Mouse (Mus musculus): ENCODE data around the gene Phlda2.

DNA sequence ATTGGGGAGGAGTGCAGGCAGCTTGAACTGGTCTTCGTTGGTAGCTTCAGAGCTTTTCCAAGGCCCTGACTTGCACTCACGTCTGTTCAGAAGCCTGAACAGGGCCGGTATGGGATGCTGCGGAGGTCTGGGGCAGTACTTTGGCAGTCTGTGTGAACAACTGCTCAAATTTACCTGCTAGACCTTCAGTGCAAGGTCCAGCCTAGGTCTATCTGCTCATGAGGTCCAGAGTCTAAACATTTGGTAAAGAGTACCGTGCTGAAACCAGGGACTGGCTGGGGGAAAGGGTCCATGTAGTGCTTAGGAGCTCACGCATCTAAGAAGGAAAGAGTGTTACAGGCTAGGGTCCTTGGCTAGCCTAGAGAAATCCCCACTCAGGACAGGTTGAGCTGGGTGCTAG, 13.2 kb downstream of the Phlda2 start:
- TF ChIP-seq CTCF (IDR thresholded peaks at IDR 0.05; ENCODE audit: low read depth, low read length): no peak
- TF ChIP-seq POLR2A (IDR thresholded peaks at IDR 0.05; ENCODE audit: borderline replicate concordance, low read depth, low read length): no peak
